Mouse (Mus musculus): Measurements from ENCODE around the gene Vegfa. TPM values are rescaled to one million over a fixed set of nuclear protein-coding genes. Genes with fewer than 3 reads are reported as not detected.

Gene Vegfa
- 100 to 1,000 TPM; 257 to 275 TPM for total RNA-seq (2021)

GRCm38 (mm10) chr17:46032257-46032991 is at the start of gene Vegfa:
Gene Vegfa, minus strand, starts transcription at chr17:46032369.
- intact Hi-C loops (cut with DNase I), result loop anchor here (1.0 to 10.0 kb wide), 5 partner anchors 75 to 468 kb away; partner anchors contain the start of gene Slc35b2
- peak; percentile 86 for DNase-seq (ENCODE audit: low spot score)

DNA sequence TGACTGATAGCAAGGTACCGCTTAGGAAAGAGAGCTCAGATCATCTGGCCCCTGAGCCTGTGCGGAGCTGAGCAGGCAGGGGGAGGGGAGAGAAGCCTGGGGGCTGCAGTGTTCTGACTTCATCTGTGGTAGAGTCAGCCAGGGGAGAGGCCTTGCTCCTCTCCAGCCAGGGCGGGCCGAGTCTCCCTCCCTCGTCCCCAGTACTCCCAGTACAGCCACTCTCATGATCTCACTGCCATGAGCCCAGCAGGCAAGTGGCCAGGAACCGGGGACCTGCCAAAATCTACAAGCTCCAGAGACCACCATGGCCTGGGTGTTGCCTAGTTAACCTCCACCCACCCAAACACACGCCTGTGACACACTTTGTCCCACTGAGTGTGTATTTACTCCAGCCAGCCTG is 49.5 kb upstream of the Vegfa start:
- intact Hi-C loops (cut with DNase I), result no loop called here
- peak; percentile 80 for DNase-seq (ENCODE audit: low spot score)

DNA sequence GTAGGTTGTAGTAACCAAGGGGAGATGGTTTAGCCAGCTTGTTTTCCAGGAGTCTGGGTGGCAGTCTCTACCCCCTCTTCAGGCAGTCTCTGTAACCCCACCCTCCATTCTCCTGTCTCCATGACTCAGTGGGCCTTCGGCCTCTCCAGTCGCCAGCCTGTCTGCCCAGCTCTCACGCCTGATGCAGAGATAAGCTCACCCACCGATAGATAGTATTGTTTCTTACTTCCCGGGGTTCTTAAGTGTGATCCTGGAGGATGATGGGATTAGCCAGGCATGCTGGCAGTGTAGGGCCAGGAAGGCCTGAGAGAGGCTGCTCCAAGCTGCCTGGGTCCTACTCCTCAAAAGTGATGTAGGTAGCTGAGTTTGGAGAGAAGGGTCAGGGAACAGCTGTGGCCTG is 48.9 kb upstream of the Vegfa start:
- intact Hi-C loops (cut with DNase I), result no loop called here
- DNase-seq (ENCODE audit: low spot score), result no peak

- DNase-seq (ENCODE audit: low spot score), result no peak
Measured at GRCm38 (mm10) chr17:46080388-46080787, 48.2 kb upstream of the Vegfa start.

DNA sequence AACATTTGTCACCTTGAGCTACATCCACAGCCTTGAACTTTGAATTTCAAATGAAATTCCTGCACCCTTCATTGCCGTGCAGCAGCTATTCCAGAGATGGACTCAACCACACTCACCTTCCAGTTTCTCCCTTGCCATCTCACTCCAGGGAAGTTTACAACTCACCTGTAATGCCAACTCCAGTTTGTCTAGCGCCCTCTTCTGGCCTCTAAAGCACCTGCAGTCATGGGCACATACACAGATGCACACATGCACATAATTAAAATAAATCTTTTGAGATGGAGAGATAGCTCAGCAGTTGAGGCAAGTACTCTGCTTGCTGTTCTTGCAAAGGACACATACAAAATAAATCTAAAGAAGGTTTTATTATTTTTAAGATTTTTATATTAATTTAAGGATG is 46.9 kb upstream of the Vegfa start:
- intact Hi-C loops (cut with DNase I), result no loop called here
- DNase-seq (ENCODE audit: low spot score), result no peak

More at GRCm38 (mm10) chr17:46080388-46080787, 48.2 kb upstream of the Vegfa start:
- intact Hi-C loops (cut with DNase I), result no loop called here

GRCm38 (mm10) chr17:46077921-46078534 is 45.9 kb upstream of the Vegfa start:
- no peak for DNase-seq (ENCODE audit: low spot score)
- intact Hi-C loops (cut with DNase I), result no loop called here

GRCm38 (mm10) chr17:46076260-46076551 is 44.0 kb upstream of the Vegfa start:
- no peak for DNase-seq (ENCODE audit: low spot score)
- intact Hi-C loops (cut with DNase I), result no loop called here

DNA sequence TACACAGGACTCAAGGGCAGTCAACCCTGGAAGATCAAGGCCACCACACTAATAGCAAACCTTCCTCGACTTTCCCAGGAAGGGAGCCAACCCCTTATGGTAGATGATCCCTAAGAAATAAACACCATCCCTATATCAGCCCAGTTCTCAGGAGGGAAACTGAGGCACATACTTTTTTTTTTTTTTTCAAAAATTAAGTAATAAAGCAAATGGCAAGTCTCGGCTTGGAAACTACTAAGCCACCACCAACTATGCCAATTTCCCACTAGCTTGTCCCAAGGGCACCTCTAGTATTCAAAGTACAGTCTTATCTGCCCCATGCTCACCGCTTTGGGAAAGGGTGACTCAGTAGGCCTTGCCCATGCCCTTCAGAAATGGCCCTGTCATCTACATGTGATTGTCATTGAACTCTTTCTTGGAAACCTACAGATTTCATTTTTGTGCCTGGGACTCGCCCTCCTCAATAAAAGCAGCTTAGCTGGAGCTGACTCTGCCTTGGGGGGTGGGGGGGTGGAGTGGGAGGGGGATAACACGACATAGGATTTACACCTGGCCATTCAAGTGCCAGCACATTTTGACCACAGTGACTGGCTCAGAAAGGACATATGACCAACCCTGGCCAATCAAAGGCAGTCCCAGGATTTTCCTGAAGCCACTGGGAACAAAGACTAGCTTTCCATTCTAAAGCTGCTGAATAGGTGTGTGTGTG is 43.5 kb upstream of the Vegfa start:
- intact Hi-C loops (cut with DNase I), result no loop called here
- DNase-seq (ENCODE audit: low spot score), result no peak

DNA sequence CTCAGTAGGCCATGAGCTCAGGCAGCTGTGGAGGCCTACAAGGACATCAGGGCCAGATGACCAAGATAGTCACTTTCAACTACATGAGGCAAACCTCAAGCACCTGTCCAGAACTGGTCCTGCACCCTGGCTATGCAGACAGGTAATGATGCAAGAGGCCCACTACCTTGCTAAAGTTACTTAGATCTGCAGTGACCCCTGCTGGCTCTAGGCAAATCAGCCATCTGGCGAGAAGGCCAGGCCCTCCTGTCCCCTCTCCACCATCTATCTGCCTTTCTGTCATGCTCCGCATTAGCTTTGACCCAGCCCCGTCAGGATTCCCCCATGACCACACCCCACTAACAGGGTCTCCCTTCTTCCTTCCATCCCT is 42.9 kb upstream of the Vegfa start:
- no peak for DNase-seq (ENCODE audit: low spot score)
- intact Hi-C loops (cut with DNase I), result no loop called here

GRCm38 (mm10) chr17:46074398-46075115 is 42.4 kb upstream of the Vegfa start:
- DNase-seq (ENCODE audit: low spot score), result no peak
- intact Hi-C loops (cut with DNase I), result no loop called here

GRCm38 (mm10) chr17:46073730-46074301 is 41.6 kb upstream of the Vegfa start:
- intact Hi-C loops (cut with DNase I), result no loop called here
- peak; percentile 61 for DNase-seq (ENCODE audit: low spot score)

GRCm38 (mm10) chr17:46071531-46071930 is 39.4 kb upstream of the Vegfa start:
- intact Hi-C loops (cut with DNase I), result no loop called here
- DNase-seq (ENCODE audit: low spot score), result no peak

DNA sequence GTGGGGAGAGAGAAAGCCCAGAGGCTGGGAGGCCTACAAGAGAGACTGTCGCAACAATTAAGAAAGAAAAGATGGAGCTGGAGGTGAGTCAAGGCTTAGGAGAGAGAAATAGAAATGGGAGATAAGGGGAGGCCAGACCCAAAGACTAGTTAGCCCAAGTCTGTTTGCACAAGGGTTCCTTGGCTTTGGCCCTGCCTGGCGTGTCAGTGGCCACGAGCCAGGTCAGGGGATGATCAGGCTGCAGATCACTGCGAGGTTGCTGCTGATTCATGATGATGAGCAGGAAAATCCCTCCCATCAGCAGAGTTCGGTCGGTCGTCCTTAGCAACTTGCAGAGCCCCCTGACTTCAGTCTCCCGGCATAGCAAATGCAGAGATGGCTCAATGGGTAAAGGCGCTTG is 37.9 kb upstream of the Vegfa start:
- intact Hi-C loops (cut with DNase I), result no loop called here
- no peak for DNase-seq (ENCODE audit: low spot score)

GRCm38 (mm10) chr17:46063974-46064312 is 31.8 kb upstream of the Vegfa start:
- intact Hi-C loops (cut with DNase I), result no loop called here
- no peak for DNase-seq (ENCODE audit: low spot score)

DNA sequence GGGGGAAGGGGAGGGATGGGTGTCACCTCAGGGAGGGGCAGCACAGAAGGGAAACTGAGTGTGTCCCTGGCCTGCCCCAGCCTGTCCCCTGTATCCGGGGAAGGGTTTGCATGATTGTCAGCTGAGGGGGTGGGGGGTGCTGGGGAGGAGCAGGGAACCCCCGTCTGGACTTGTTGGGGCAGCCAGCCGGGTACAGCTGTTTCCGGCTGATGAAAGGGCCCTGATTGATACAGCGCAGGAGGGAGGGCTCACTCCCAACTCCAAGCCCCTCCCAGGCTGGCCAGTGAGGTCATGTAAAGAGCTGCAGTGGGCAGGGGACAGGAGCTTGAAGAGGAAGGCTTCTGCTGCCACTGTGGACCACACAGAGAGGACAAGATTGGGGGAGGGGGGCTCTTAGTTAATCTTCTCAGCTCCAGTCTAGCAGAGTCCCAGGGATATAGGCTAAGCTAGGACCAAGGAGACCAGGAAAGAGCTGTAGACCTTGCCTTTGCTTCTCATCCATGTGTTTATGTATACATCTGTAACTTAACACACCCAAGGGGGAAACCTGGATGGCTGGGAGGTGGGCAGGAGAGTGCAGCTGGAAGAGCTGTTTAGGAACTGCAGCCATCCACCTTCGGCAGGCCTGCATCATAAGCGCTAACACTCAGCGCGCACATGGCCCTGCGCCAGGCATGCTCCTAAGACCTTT is 31.3 kb upstream of the Vegfa start:
- peak; percentile 33 for DNase-seq (ENCODE audit: low spot score)
- intact Hi-C loops (cut with DNase I), result no loop called here

DNA sequence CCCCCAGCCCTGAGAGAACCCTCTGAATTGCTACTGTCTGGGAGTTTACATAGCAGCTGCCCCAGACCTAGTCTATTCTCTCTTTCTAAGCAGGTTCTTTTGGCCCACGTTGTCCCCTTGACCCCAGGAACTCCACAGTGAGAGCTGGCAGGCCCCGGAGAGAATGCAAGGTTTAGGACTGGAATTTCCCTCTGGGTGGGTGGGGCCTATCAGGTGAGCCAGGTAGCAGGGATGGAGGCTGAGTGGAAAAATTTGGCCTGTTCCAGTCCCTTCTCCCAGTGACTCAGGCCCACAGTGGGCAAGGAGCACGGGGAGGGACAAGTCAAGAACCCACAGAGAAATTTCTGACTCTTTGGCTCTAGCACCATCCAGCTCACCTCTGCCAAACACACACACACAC is 28.1 kb upstream of the Vegfa start:
- intact Hi-C loops (cut with DNase I), result no loop called here
- DNase-seq (ENCODE audit: low spot score), result no peak

DNA sequence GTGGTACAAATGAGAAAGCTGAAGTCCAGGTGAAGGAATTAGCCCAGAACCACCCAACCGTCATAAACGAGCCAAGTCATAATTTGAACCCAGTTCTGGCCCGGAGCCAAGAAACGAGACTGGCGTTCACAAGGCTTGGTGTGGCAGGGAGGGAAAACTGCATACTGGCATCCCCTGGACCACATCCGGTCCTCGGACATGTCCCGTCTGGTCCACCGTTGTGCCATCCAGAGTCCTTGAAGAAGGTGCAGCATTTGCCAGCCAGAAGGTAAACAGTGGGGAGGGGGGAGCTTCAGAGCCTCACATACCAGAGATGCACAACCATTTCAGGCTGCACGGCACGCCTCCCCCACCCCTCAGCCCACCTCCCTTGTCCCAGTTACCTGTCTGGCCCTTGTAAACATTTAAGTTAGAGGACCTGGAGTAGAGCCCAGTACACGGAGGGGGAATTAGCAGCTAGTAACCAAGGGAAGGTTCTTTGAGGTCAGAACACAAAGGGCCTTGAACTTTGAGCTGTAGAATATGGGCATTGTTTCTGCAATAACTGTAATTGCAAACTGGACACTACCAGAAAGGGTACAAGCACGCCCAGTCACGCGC is 27.2 kb upstream of the Vegfa start:
- DNase-seq (ENCODE audit: low spot score), result no peak
- intact Hi-C loops (cut with DNase I), result no loop called here

GRCm38 (mm10) chr17:46056288-46056687 is 24.1 kb upstream of the Vegfa start:
- intact Hi-C loops (cut with DNase I), result no loop called here
- no peak for DNase-seq (ENCODE audit: low spot score)

DNA sequence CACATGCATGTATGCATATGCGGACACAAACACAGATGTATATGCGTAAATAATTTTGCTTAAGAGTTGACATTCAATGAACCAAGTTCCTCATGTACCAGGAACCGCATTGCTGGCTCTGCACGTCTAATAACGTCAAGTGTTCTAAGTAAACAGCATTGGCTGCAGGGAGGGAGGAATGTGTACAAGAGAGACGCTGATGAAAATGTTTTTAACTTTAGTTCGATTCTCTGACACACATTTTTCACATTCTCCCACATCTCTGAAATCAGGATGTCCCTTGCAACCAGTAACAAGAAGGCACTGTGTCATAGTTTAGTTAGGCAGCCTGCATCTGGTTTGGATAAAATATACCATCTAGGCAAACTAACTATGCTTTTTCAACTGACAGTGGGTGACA is 23.6 kb upstream of the Vegfa start:
- intact Hi-C loops (cut with DNase I), result no loop called here
- DNase-seq (ENCODE audit: low spot score), result no peak

All from heart, postnatal 25 days (tissue).